Mouse (Mus musculus): Measurements from ENCODE around the gene Vps50. TPM values are rescaled to one million over a fixed set of nuclear protein-coding genes. Genes with fewer than 3 reads are reported as not detected.

Vps50 gene
- polyA plus RNA-seq, 1 experiment from 2014 or later: 8.6 TPM

Other genes with a start within 250 kb of the Vps50 start
- gene Samd9l, start 98.8 kb upstream of the Vps50 start, polyA plus RNA-seq (2015; fragmentation: Nextera tagmentation; extraction: Ambion mirVana): 3.6 and 4.0 TPM in 2 replicates
- gene Hepacam2, start 84 bp upstream of the Vps50 start, polyA plus RNA-seq (2015; fragmentation: Nextera tagmentation; extraction: Ambion mirVana): 0.05 and 0.35 TPM in 2 replicates

Measured in liver, embryonic 16.5 days (tissue).